Mouse (Mus musculus): Measurements from ENCODE around the gene Plekha4. TPM values are rescaled to one million over a fixed set of nuclear protein-coding genes. Genes with fewer than 3 reads are reported as not detected.

Plekha4 gene
- total and polyA plus RNA-seq, 3 experiments = 0.12 to 0.65 TPM; not detected in 1

DNA sequence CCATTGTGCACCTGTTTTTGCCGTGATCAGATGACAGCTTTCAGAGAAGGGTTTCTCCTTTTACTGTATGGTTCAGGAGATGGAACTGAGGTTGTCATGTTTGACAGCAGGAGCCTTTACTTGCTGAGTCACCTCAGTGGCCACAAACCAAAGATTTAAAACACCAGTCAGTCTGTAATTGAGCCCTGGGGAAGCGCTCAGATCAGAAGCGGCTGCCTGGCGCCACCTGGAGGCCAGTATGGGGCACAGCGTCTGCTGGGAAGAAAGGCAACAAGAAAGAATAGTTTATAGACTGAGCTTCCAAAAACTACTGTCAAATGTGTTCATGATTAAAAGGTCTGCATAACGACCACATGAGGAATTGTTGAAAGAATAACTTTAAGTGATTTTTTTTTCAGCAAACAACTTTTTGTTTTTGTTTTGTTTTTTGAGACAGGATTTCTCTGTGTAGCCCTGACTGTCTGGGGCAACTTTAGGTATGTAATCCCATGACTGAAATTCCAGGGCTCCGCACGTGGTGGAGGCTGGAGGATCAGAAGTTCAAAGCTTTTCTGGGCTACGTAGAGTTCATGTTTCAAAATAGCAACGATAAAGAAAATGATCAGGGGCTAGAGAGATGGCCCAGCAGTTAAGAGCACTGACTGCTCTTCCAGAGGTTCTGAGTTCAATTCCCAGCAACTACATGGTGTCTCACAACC, 67.1 kb downstream of the Plekha4 start (continued):
- TF ChIP-seq MAX (IDR thresholded peaks at IDR 0.05; ENCODE audit: low read length) (no peak), ZMIZ1 (IDR thresholded peaks at IDR 0.05; ENCODE audit: low read depth, low read length) (no peak), GABPA (IDR thresholded peaks at IDR 0.05; ENCODE audit: low read depth, low read length) (peak; percentile 67; the same call in 1 of the 2 replicates), MYC (IDR thresholded peaks at IDR 0.05; ENCODE audit: low read depth, low read length) (no peak), MXI1 (IDR thresholded peaks at IDR 0.05; ENCODE audit: low read depth, low read length) (peak; percentile 58; the same call in 1 of the 2 replicates), ZNF384 (IDR thresholded peaks at IDR 0.05; ENCODE audit: low read depth, low read length) (no peak), TAL1 (IDR thresholded peaks at IDR 0.05; ENCODE audit: low read length) (no peak), NRF1 (IDR thresholded peaks at IDR 0.05; ENCODE audit: insufficient read depth, low read depth, low read length, poor library complexity, severe bottlenecking) (no peak), TCF12 (IDR thresholded peaks at IDR 0.05; ENCODE audit: low read depth, low read length) (no peak), MAFK (IDR thresholded peaks at IDR 0.05; ENCODE audit: borderline replicate concordance, low read depth, low read length) (peak; percentile 79; the same call in 1 of the 2 replicates)

GRCm38 (mm10) chr7:45595176-45595575, 69.0 kb downstream of the Plekha4 start:
- no peaks in the 10 kb centered on the region for H3K79me2 ChIP-seq (ENCODE audit: control insufficient read depth, insufficient read depth, low read length, poor library complexity)
- H3K9me3 ChIP-seq (replicated peaks; ENCODE audit: insufficient read depth, low read length) = no peaks in the 10 kb centered on the region
- H3K9ac ChIP-seq (ENCODE audit: control insufficient read depth, low read depth, low read length, poor library complexity, severe bottlenecking) = no peak overlapping the region
- peaks cover 10 to 20% of the 10 kb centered on the region in 2 experiments for H3K4me1 ChIP-seq (ENCODE audit: control insufficient read depth in 1 of 2, insufficient read depth in 2 of 2, low read length in 2 of 2)
- DNase-seq (ENCODE audit: low read depth, low spot score) = no peak
- H3K36me3 ChIP-seq (ENCODE audit: control insufficient read depth in 1 of 2, insufficient read depth in 2 of 2, low read length in 2 of 2) = peaks cover 0 to 27% of the 10 kb centered on the region in 2 experiments; a peak in 2 of 4 replicates
- no peaks in the 10 kb centered on the region for H3K27me3 ChIP-seq (ENCODE audit: control insufficient read depth in 1 of 2, insufficient read depth in 2 of 2, low read length in 2 of 2)
- H3K27ac ChIP-seq (ENCODE audit: control insufficient read depth, low read depth, low read length) = no peak overlapping the region
- no peak for TF ChIP-seq TCF12 (IDR thresholded peaks at IDR 0.05; ENCODE audit: low read depth, low read length)
- no peak for TF ChIP-seq MAX (IDR thresholded peaks at IDR 0.05; ENCODE audit: low read length)
- no peak for TF ChIP-seq ZMIZ1 (IDR thresholded peaks at IDR 0.05; ENCODE audit: low read depth, low read length)
- TF ChIP-seq ZNF384 (IDR thresholded peaks at IDR 0.05; ENCODE audit: low read depth, low read length) = no peak
- no peak for TF ChIP-seq JUND (IDR thresholded peaks at IDR 0.05; ENCODE audit: low read depth, low read length)
- no peak for TF ChIP-seq ETS1 (IDR thresholded peaks at IDR 0.05; ENCODE audit: low read depth, low read length)
- TF ChIP-seq ELF1 (IDR thresholded peaks at IDR 0.05; ENCODE audit: low read depth, low read length) = no peak
- no peak for TF ChIP-seq BHLHE40 (IDR thresholded peaks at IDR 0.05; ENCODE audit: borderline replicate concordance, low read depth, low read length)
- no peak for TF ChIP-seq CTCF (IDR thresholded peaks at IDR 0.05 in 2 of 3, conservative IDR thresholded peaks at IDR 0.05 in 1 of 3; ENCODE audit: control insufficient read depth in 1 of 3, insufficient read depth in 1 of 3, low read depth in 2 of 3, low read length in 3 of 3, poor library complexity in 1 of 3, severe bottlenecking in 1 of 3)
- TF ChIP-seq SMC3 (IDR thresholded peaks at IDR 0.05; ENCODE audit: low read depth, low read length) = no peak
- TF ChIP-seq RCOR1 (IDR thresholded peaks at IDR 0.05; ENCODE audit: low read depth, low read length) = no peak
- TF ChIP-seq MXI1 (IDR thresholded peaks at IDR 0.05; ENCODE audit: low read depth, low read length) = no peak
- no peak for TF ChIP-seq CHD1 (IDR thresholded peaks at IDR 0.05; ENCODE audit: low read depth, low read length)
- TF ChIP-seq GABPA (IDR thresholded peaks at IDR 0.05; ENCODE audit: low read depth, low read length) = no peak
- no peak for TF ChIP-seq MYB (IDR thresholded peaks at IDR 0.05; ENCODE audit: low read depth, low read length)
- no peak for TF ChIP-seq RAD21 (IDR thresholded peaks at IDR 0.05; ENCODE audit: low read depth, low read length)
- H3K4me3 ChIP-seq (ENCODE audit: control insufficient read depth in 1 of 2, insufficient read depth in 1 of 2, low read depth in 2 of 2, low read length in 2 of 2) = no peak overlapping the region

Data from MEL (cell line).